Mouse (Mus musculus) c-Kit-negative CD71-positive TER-119-positive erythroid progenitor cells, embryonic 14.5 days (primary cell): ENCODE data around the gene Srp72.
"Not testable (repeated sequence)": the region's sequence is repeated elsewhere in the genome, so short reads cannot be mapped to it uniquely, and the experiment has no call there.

Experiments
- DNase-seq: peaks from one replicate; pipeline ENCODE4 v3.0.0-alpha.2; 2013; ENCODE audit warnings: low read depth, low spot score

Srp72 gene

GRCm38 (mm10) chr5:76962545-76962944 is 11.9 kb upstream of the Srp72 start:
- DNase-seq: no peak

GRCm38 (mm10) chr5:76964651-76965050 is 9.8 kb upstream of the Srp72 start:
- DNase-seq: no peak

GRCm38 (mm10) chr5:76969250-76969649 is 5.2 kb upstream of the Srp72 start:
- DNase-seq: no peak

GRCm38 (mm10) chr5:76971115-76971514 is 3.4 kb upstream of the Srp72 start:
- not testable (repeated sequence) for DNase-seq

- no peak for DNase-seq
Observed at GRCm38 (mm10) chr5:76973488-76973887, 995 bp upstream of the Srp72 start.

- DNase-seq: no peak
Observed at GRCm38 (mm10) chr5:76974207-76974553, 303 bp upstream of the Srp72 start.

- no peak for DNase-seq
Observed at GRCm38 (mm10) chr5:76975736-76976135, 1.3 kb downstream of the Srp72 start.

- DNase-seq: no peak
Observed at GRCm38 (mm10) chr5:76984015-76984414, 9.5 kb downstream of the Srp72 start.

GRCm38 (mm10) chr5:76990789-76991188 is 16.3 kb downstream of the Srp72 start:
- DNase-seq: no peak

- DNase-seq: peak; percentile 42
Observed at GRCm38 (mm10) chr5:76993174-76993814, 18.8 kb downstream of the Srp72 start.

- no peak for DNase-seq
Observed at GRCm38 (mm10) chr5:76998416-76998815, 23.9 kb downstream of the Srp72 start.

- no peak for DNase-seq
Observed at GRCm38 (mm10) chr5:77001192-77001591, 26.7 kb downstream of the Srp72 start.

- DNase-seq: no peak
Observed at GRCm38 (mm10) chr5:77004051-77004821, 29.8 kb downstream of the Srp72 start, which contains the start of gene Arl9. Gene Arl9 (plus strand): TSS chr5:77004055.

GRCm38 (mm10) chr5:77010352-77010751 is 35.9 kb downstream of the Srp72 start:
- DNase-seq: no peak

GRCm38 (mm10) chr5:77011082-77011481 is 36.6 kb downstream of the Srp72 start:
- no peak for DNase-seq

GRCm38 (mm10) chr5:77013171-77013570 is 38.7 kb downstream of the Srp72 start:
- DNase-seq: no peak

GRCm38 (mm10) chr5:77015544-77016482 is 41.3 kb downstream of the Srp72 start, which contains the start of gene Thegl:
Gene Thegl (plus strand): TSS chr5:77016023.
- peak; percentile 92 for DNase-seq

- DNase-seq: no peak
Observed at GRCm38 (mm10) chr5:77028034-77028433, 53.6 kb downstream of the Srp72 start.

- DNase-seq: no peak
Observed at GRCm38 (mm10) chr5:77029735-77030134, 55.3 kb downstream of the Srp72 start.

- DNase-seq: not testable (repeated sequence)
Observed at GRCm38 (mm10) chr5:77035101-77035500, 60.6 kb downstream of the Srp72 start.

GRCm38 (mm10) chr5:77038451-77038850 is 64.0 kb downstream of the Srp72 start:
- no peak for DNase-seq

GRCm38 (mm10) chr5:77039391-77039790 is 64.9 kb downstream of the Srp72 start:
- DNase-seq: no peak
